Mouse (Mus musculus): Measurements from ENCODE around the gene Ubxn6.

- no peak for TF ChIP-seq CTCF (IDR thresholded peaks at IDR 0.05)
- TF ChIP-seq POLR2A (IDR thresholded peaks at IDR 0.05; ENCODE audit: insufficient read depth, low read depth, low read length): no peak
- no peak for TF ChIP-seq EP300 (IDR thresholded peaks at IDR 0.05; ENCODE audit: insufficient read depth, low read depth, low read length)
These were observed 49.9 kb downstream of the Ubxn6 start for GRCm38 (mm10) chr17:56024931-56025330.

Measured in heart, adult 2 months (tissue).